Mouse (Mus musculus) layer of hippocampus, adult 18-20 months (tissue): Measurements from ENCODE around the gene Slc25a34. TPM values are rescaled to one million over a fixed set of nuclear protein-coding genes. Genes with fewer than 3 reads are reported as not detected.

ENCODE experiments used
- DNase-seq, 2 experiments: peaks; one replicate each; pipeline ENCODE4 v3.0.0; 2022; ENCODE audit warnings: low spot score in 2 of 2
- total RNA-seq, 2 experiments: library from RNA; stranded (reverse); gene quantifications; 2 replicates each; pipeline ENCODE4 v1.2.3; 2021

Slc25a34 gene
- total RNA-seq, 2 experiments from 2014 or later: 4.1 to 4.2 TPM

GRCm38 (mm10) chr4:141591547-141591946, 32.1 kb downstream of the Slc25a34 start:
- DNase-seq: no peak

GRCm38 (mm10) chr4:141583919-141584318, 39.7 kb downstream of the Slc25a34 start:
- DNase-seq: no peak

- DNase-seq: no peak
Measured at GRCm38 (mm10) chr4:141581051-141581450, 42.6 kb downstream of the Slc25a34 start.

GRCm38 (mm10) chr4:141578833-141579232, 44.8 kb downstream of the Slc25a34 start:
- no peak for DNase-seq

GRCm38 (mm10) chr4:141576877-141577276, 46.7 kb downstream of the Slc25a34 start:
- DNase-seq: no peak

GRCm38 (mm10) chr4:141576404-141576803, 47.2 kb downstream of the Slc25a34 start:
- DNase-seq: no peak

GRCm38 (mm10) chr4:141574789-141575702, 48.6 kb downstream of the Slc25a34 start:
- peak; percentile 58 to 84 for DNase-seq

- no peak for DNase-seq
Measured at GRCm38 (mm10) chr4:141573359-141573966, 50.2 kb downstream of the Slc25a34 start.

- DNase-seq: no peak
Measured at GRCm38 (mm10) chr4:141572668-141573358, 50.8 kb downstream of the Slc25a34 start.

- DNase-seq: no peak
Measured at GRCm38 (mm10) chr4:141571934-141572333, 51.7 kb downstream of the Slc25a34 start.

- no peak for DNase-seq
Measured at GRCm38 (mm10) chr4:141571337-141571739, 52.3 kb downstream of the Slc25a34 start.

- no peak for DNase-seq
Measured at GRCm38 (mm10) chr4:141570821-141571220, 52.8 kb downstream of the Slc25a34 start.

- DNase-seq: no peak
Measured at GRCm38 (mm10) chr4:141570004-141570403, 53.6 kb downstream of the Slc25a34 start.

GRCm38 (mm10) chr4:141568966-141569365, 54.7 kb downstream of the Slc25a34 start:
- no peak for DNase-seq

Other genes starting within 250 kb of the Slc25a34 start
- gene Clcnka, start 225.1 kb downstream of the Slc25a34 start, total RNA-seq: not detected
- not detected for gene Clcnkb, start 207.8 kb downstream of the Slc25a34 start, total RNA-seq
- not detected for gene Hspb7, start 203.0 kb downstream of the Slc25a34 start, total RNA-seq
- 1 to 10 TPM; 2.4 to 3.9 TPM for gene Srarp, start 187.7 kb downstream of the Slc25a34 start, total RNA-seq
- 10 to 100 TPM; 32.4 to 36.4 TPM for gene Zbtb17, start 179.2 kb downstream of the Slc25a34 start, total RNA-seq
- 10 to 100 TPM; 60.3 to 66.7 TPM for gene Spen, start 85.2 kb downstream of the Slc25a34 start, total RNA-seq
- gene Fblim1, start 17.7 kb downstream of the Slc25a34 start, total RNA-seq: under 1 TPM; 0.61 to 0.74 TPM
- under 1 TPM; 0.32 to 0.51 TPM for gene Tmem82, start 5.2 kb downstream of the Slc25a34 start, total RNA-seq
- gene Plekhm2, start 41.1 kb upstream of the Slc25a34 start, total RNA-seq: 10 to 100 TPM; 81.2 to 81.3 TPM
- under 1 TPM in 1 of 2 experiments, not detected in 1; 0.25 TPM for gene Rsc1a1, start 61.8 kb upstream of the Slc25a34 start, total RNA-seq
- gene Ddi2, start 99.6 kb upstream of the Slc25a34 start, total RNA-seq: 10 to 100 TPM; 47.6 to 52.4 TPM
- under 1 TPM in 1 of 2 experiments, not detected in 1; 0.22 TPM for gene Agmat, start 122.9 kb upstream of the Slc25a34 start, total RNA-seq
- gene Dnajc16, start 167.1 kb upstream of the Slc25a34 start, total RNA-seq: 10 to 100 TPM; 44.2 to 48.6 TPM
- gene Casp9, start 169.8 kb upstream of the Slc25a34 start, total RNA-seq: 10 to 100 TPM; 25.6 to 28.8 TPM
- gene Cela2a, start 202.3 kb upstream of the Slc25a34 start, total RNA-seq: not detected
- gene Ctrc, start 222.5 kb upstream of the Slc25a34 start, total RNA-seq: not detected